Mouse (Mus musculus): ENCODE results near the gene Rad1. TPM values are rescaled to one million over a fixed set of nuclear protein-coding genes. Genes with fewer than 3 reads are reported as not detected.
A peak's percentile ranks its signal among the peaks of the same experiment; 100 is the strongest.
"Not testable (repeated sequence)": the region's sequence is repeated elsewhere in the genome, so short reads cannot be mapped to it uniquely, and the experiment has no call there.

The Rad1 gene
- polyA plus RNA-seq, 1 experiment from 2014 or later = 32.5 TPM

DNA sequence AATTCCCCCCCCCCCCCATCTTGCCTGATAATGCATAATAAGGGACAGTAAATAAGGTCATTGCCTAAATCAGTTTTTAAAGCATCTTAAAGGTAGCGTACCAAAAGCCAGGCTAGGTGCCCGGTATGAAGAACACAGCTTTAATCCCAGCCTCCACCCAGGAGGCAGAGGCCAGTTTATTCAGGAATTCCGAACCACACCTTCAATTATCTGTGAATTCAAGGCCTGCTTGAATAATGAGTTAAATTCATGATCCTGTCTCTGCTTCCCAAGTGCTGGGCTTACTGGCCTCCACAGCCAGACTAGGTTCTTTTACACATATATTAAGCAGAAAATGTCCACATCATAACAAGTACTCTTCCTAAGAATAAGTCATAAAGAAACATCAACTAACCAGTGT lies 14.9 kb upstream of the Rad1 start:
- H3K27me3 ChIP-seq = no peaks in the 10 kb centered on the region
- peak overlapping the region; percentile 91 for H3K9ac ChIP-seq
- peak overlapping the region; percentile 87 for H3K4me3 ChIP-seq
- H3K9me3 ChIP-seq = no peaks in the 10 kb centered on the region
- H3K27ac ChIP-seq (replicated peaks) = no peak overlapping the region
- H3K4me2 ChIP-seq = peak overlapping the region; percentile 88
- peak; percentile 44 for ATAC-seq (ENCODE audit: low read depth)
- H3K4me1 ChIP-seq (replicated peaks) = peaks cover 24% of the 10 kb centered on the region
- peaks cover 9% of the 10 kb centered on the region for H3K36me3 ChIP-seq
- WGBS = 19% methylated on average over 3 of the region's 3 CpGs

DNA sequence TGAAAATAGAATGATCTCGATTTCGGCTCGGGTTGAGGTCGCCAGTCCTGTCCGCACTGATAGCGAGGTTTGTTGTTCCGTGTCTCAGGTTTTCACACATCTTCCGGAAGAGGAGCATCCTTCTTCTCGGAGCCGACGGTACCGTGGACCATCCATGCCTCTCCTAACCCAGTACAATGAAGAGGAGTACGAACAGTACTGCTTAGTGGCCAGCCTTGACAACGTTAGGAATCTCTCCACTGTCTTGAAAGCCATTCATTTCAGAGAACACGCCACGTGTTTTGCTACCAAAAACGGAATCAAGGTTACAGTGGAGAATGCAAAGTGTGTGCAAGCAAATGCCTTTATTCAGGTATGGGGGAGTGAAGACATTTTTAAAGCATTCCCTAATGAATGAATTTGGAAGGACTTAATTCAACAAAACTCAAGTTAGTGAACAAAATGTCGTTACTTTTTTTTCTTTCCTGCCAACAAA lies 584 bp downstream of the Rad1 start:
- no peaks in the 10 kb centered on the region for H3K9me3 ChIP-seq
- H3K4me1 ChIP-seq (replicated peaks) = peaks cover 25% of the 10 kb centered on the region
- H3K4me3 ChIP-seq = peak overlapping the region; percentile 83
- 1% methylated on average over 18 of the region's 18 CpGs for WGBS
- peak; percentile 77 for ATAC-seq (ENCODE audit: low read depth)
- H3K27me3 ChIP-seq = no peaks in the 10 kb centered on the region
- H3K36me3 ChIP-seq = peaks cover 31% of the 10 kb centered on the region
- H3K4me2 ChIP-seq = peak overlapping the region; percentile 86
- peak overlapping the region; percentile 83 for H3K27ac ChIP-seq (replicated peaks)
- peak overlapping the region; percentile 81 for H3K9ac ChIP-seq

DNA sequence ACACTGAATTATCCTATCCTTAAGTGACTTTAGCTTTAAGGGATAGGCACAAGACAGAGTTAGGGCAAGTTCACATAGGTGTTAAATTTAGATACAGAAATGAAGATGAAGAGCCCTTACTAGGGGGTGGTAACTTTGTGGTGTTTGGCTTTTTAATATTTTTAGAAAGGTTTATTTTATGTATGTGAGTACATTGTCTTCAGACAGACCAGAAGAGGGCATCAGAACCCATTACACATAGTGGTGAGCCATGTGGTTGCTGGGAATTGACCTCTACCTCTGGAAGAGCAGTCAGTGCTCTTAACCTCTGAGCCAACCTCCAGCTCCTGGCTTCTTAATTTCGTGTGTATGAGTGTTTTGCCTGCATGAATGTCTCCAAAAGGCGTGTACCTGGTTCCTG lies 1.4 kb downstream of the Rad1 start:
- Histone ChIP-seq H3K36me3 (peaks cover 30% of the 10 kb centered on the region), H3K27ac (replicated peaks) (no peak overlapping the region), H3K4me3 (peak overlapping the region; percentile 83), H3K27me3 (no peaks in the 10 kb centered on the region), H3K4me1 (replicated peaks) (peaks cover 25% of the 10 kb centered on the region), H3K9me3 (no peaks in the 10 kb centered on the region), H3K4me2 (peak overlapping the region; percentile 86), H3K9ac (peak overlapping the region; percentile 81; the same call in 1 of the 2 replicates)
- no peak for ATAC-seq (ENCODE audit: low read depth)
- WGBS = 68% methylated on average over 2 of the region's 2 CpGs

DNA sequence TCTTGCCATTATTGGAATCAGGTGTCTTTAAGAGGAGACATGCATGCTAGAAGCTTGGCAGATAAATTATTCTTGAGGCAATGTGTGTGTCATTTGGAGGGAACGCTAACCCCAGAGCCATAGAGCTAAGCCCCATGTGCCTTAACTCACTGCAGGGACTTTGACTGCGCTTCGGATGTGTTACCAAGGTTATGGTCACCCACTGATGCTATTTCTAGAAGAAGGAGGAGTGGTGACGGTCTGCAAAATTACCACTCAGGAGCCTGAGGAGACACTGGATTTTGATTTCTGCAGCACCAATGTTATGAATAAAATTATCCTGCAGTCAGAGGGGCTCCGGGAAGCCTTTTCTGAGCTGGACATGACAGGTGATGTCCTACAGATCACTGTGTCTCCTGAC lies 4.3 kb downstream of the Rad1 start:
- WGBS = 86% methylated on average over 5 of the region's 5 CpGs

DNA sequence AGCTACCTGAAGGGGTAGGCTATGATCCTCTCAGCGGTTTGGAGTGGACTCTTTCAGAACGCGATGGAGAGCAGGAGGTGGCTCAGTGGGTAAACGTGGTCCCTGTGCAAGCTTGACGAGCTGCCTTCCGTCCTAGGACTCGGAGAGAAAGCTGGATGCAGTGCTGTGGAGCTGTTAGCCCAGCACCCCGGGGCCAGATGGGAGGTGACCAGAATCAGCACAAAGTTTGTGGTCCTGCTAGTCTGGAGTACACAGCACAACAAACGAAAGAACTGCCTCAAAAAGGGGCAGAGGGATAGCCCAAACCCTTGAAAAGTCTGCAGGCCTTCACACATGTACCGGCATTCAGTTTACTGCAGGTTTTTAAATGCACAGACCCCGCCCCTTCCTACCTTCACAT lies 10.1 kb downstream of the Rad1 start:
- H3K4me3 ChIP-seq = no peak overlapping the region
- peaks cover 31% of the 10 kb centered on the region for H3K36me3 ChIP-seq
- H3K4me2 ChIP-seq = no peak overlapping the region
- no peaks in the 10 kb centered on the region for H3K9me3 ChIP-seq
- 94% methylated on average over 11 of the region's 11 CpGs for WGBS
- H3K27me3 ChIP-seq = no peaks in the 10 kb centered on the region
- no peak for ATAC-seq (ENCODE audit: low read depth)
- no peak overlapping the region for H3K27ac ChIP-seq (replicated peaks)
- H3K9ac ChIP-seq = no peak overlapping the region
- no peaks in the 10 kb centered on the region for H3K4me1 ChIP-seq (replicated peaks)

More for the DNA sequence above, 4.3 kb downstream of the Rad1 start:
- Histone ChIP-seq H3K4me2 (no peak overlapping the region), H3K4me3 (no peak overlapping the region), H3K9me3 (no peaks in the 10 kb centered on the region), H3K9ac (no peak overlapping the region), H3K36me3 (peaks cover 41% of the 10 kb centered on the region), H3K4me1 (replicated peaks) (peaks cover 14% of the 10 kb centered on the region), H3K27me3 (no peaks in the 10 kb centered on the region), H3K27ac (replicated peaks) (no peak overlapping the region)
- no peak for ATAC-seq (ENCODE audit: low read depth)

- not testable (repeated sequence) for H3K27ac ChIP-seq (replicated peaks); H3K4me2 ChIP-seq; H3K27me3 ChIP-seq; H3K4me3 ChIP-seq; H3K9me3 ChIP-seq; ATAC-seq (ENCODE audit: low read depth); H3K9ac ChIP-seq; H3K4me1 ChIP-seq (replicated peaks)
- peaks cover 31% of the 10 kb centered on the region for H3K36me3 ChIP-seq
- WGBS = 100% methylated on average over 1 of the region's 1 CpGs
Measured at GRCm38 (mm10) chr15:10496696-10497095, 10.9 kb downstream of the Rad1 start.

DNA sequence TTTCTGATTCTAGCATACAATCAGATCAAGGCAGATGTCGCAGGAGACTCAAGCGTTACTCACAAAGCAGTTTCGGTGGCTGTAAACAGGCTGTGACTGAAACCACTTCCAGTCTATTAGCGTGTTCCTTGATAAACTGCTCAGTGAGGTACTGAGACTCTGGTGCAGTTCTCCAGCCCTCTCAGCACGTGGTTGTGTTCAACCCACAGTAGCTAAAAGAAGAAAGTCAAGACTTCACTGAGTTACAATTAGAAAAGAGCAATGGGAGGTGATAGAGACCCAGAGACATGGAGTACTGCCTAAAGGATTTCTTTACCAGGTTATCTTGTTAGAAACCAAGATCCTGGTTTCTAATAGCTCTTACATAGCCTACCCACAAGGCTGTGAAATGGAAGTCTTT lies 13.8 kb downstream of the Rad1 start:
- WGBS = 81% methylated on average over 5 of the region's 5 CpGs

DNA sequence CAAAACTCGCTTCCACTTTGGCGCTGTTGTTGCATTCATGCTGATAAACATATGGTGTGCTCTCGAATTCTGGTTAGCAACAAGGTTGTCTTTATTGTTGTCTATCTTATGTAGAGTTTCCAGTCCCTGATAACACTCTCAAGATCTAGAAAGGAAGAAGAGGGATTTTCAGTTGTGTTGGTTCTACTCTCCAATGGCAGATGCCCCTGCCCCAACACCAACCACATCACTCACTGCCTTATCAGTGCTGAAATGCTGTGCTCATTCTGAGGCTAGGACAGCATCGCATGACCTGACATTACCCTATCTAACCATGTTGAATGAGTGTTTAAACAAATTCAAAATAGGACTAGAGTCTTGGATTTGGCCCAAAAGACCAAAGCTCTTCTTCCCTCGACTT lies 14.2 kb downstream of the Rad1 start:
- ATAC-seq (ENCODE audit: low read depth) = no peak
- Histone ChIP-seq H3K9ac (no peak overlapping the region), H3K4me1 (replicated peaks) (no peaks in the 10 kb centered on the region), H3K4me3 (no peak overlapping the region), H3K27ac (replicated peaks) (no peak overlapping the region), H3K9me3 (no peaks in the 10 kb centered on the region), H3K36me3 (peaks cover 7% of the 10 kb centered on the region; the same call in 1 of the 2 replicates), H3K4me2 (no peak overlapping the region), H3K27me3 (no peaks in the 10 kb centered on the region)
- WGBS = 83% methylated on average over 5 of the region's 5 CpGs

More for the DNA sequence above, 13.8 kb downstream of the Rad1 start:
- Histone ChIP-seq H3K27ac (replicated peaks) (no peak overlapping the region), H3K9me3 (no peaks in the 10 kb centered on the region), H3K4me1 (replicated peaks) (no peaks in the 10 kb centered on the region), H3K4me3 (no peak overlapping the region), H3K4me2 (no peak overlapping the region), H3K9ac (no peak overlapping the region), H3K36me3 (peaks cover 7% of the 10 kb centered on the region; the same call in 1 of the 2 replicates), H3K27me3 (no peaks in the 10 kb centered on the region)
- no peak for ATAC-seq (ENCODE audit: low read depth)

DNA sequence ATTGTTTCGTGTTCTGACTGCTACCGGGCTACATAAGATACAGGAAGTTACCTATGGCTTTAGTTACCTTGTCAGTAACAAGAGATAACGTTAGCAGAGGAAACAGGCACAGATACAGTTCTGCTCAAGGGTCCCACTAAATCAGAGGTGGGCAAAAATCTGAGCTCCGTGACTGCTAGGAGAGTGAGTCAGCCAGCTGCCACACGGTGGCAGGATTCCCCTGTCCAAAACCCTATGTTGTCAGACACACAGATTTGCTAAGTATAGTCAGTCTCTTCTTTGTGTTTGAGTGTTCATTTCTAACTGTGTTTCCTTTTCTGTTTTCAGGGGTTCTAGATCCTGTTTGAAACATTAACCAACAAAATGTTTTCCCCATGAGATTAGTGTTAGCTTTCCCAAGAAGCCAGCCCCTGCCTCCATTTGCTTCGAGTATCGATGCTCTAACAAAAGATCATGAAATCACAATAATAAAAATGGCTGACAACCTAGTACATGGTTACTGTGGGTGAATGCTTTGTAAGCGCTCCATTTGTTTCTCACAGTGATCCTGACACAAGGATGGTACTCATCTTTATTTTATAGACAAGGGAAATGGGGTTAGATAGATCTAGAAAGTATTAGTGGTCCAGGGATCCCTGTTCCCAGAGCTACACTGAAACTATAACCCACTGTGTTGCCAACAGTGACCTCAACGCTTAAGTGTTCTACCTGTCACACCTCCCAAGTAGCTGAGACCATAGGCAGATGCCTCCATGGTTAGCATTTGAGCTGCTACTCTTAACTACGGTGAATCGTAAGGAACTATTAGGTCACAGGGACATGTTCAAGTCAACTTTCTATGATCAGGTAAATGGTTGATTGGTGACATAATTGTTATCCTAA lies 15.3 kb downstream of the Rad1 start:
- Histone ChIP-seq H3K9ac (no peak overlapping the region), H3K4me1 (replicated peaks) (no peaks in the 10 kb centered on the region), H3K27ac (replicated peaks) (no peak overlapping the region), H3K9me3 (no peaks in the 10 kb centered on the region), H3K4me3 (no peak overlapping the region), H3K27me3 (no peaks in the 10 kb centered on the region), H3K4me2 (no peak overlapping the region), H3K36me3 (peaks cover 4% of the 10 kb centered on the region; the same call in 1 of the 2 replicates)
- 58% methylated on average over 11 of the region's 11 CpGs for WGBS
- ATAC-seq (ENCODE audit: low read depth) = peak; percentile 89

DNA sequence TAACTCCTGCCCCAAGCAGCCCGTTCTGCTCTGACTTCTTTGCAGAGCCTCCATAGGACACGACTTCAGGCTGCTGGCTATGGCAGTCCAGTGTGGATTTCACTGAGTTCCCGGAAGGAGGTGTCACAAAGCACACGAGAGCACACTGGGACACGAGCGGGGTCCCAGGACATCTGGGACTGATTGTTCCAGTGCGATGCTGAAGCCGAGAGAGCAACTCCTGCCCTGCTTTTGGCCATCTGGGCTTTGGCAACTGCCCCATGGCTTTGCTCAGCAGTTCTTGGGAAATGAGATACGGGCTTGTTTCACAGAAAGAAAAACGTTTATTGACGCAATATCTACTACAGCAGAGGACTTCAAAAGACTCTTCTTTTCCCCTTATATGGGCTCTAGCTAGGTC lies 20.3 kb downstream of the Rad1 start:
- Histone ChIP-seq H3K9me3 (no peaks in the 10 kb centered on the region), H3K4me2 (no peak overlapping the region), H3K36me3 (no peaks in the 10 kb centered on the region), H3K27me3 (no peaks in the 10 kb centered on the region), H3K4me3 (no peak overlapping the region), H3K9ac (no peak overlapping the region), H3K27ac (replicated peaks) (no peak overlapping the region), H3K4me1 (replicated peaks) (no peaks in the 10 kb centered on the region)
- ATAC-seq (ENCODE audit: low read depth) = no peak
- WGBS = 66% methylated on average over 11 of the region's 11 CpGs

DNA sequence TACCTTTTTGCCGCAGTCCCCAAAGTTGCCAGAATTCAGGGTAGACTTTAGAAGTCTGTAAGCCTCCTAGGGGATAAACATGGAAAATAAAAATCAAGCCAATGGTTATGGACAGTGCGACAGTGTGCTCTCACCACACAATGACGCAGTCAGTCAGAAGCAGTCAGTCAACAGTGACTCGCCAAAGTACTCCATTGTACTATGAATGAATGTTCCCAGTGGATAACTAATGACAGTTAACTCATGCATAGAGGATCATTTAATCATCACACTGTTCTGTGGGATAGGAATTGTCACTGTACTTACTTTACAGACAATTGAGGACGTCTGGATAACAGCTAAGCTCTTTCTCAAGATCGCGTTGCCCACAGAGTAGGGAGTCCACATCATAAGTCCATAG lies 29.3 kb downstream of the Rad1 start:
- no peaks in the 10 kb centered on the region for H3K4me1 ChIP-seq (replicated peaks)
- H3K4me3 ChIP-seq = no peak overlapping the region
- H3K27ac ChIP-seq (replicated peaks) = no peak overlapping the region
- no peaks in the 10 kb centered on the region for H3K27me3 ChIP-seq
- no peaks in the 10 kb centered on the region for H3K9me3 ChIP-seq
- ATAC-seq (ENCODE audit: low read depth) = no peak
- 71% methylated on average over 7 of the region's 7 CpGs for WGBS
- H3K9ac ChIP-seq = no peak overlapping the region
- H3K36me3 ChIP-seq = no peaks in the 10 kb centered on the region
- no peak overlapping the region for H3K4me2 ChIP-seq

- H3K4me1 ChIP-seq (replicated peaks) = no peaks in the 10 kb centered on the region
- no peaks in the 10 kb centered on the region for H3K9me3 ChIP-seq
- no peak for ATAC-seq (ENCODE audit: low read depth)
- WGBS = 91% methylated on average over 1 of the region's 1 CpGs
- no peaks in the 10 kb centered on the region for H3K36me3 ChIP-seq
- no peak overlapping the region for H3K27ac ChIP-seq (replicated peaks)
- no peaks in the 10 kb centered on the region for H3K27me3 ChIP-seq
- no peak overlapping the region for H3K4me2 ChIP-seq
- H3K4me3 ChIP-seq = no peak overlapping the region
- no peak overlapping the region for H3K9ac ChIP-seq
Measured at GRCm38 (mm10) chr15:10525896-10526295, 40.1 kb downstream of the Rad1 start.
